ENCODE assay signal across 17 mouse cellular contexts in genomic region chr2:146293538-146293937, GRCm38 (mm10).
DNase-seq lines count a peak whose midpoint lies in the region; ATAC-seq and TF ChIP-seq lines count a peak whose summit lies in the region.
"Had no signal": no experiment of that assay in that cellular context is flagged by ENCODE, and none has a peak within 500 bp of the region (broad histone marks: within the 10 kb centered on the region; RNA-seq: fewer than 3 reads in every experiment).

No protein-coding gene starts in this region.

- no peaks in the 10 kb centered on the region for H3K27me3 ChIP-seq in intestine, embryonic 16.5 days (replicated peaks; ENCODE audit: control insufficient read depth, insufficient read depth, low read length)
- H3K27me3 ChIP-seq in intestine, postnatal 0 days (replicated peaks; ENCODE audit: control insufficient read depth, insufficient read depth, low read length): no peaks in the 10 kb centered on the region
- no peaks in the 10 kb centered on the region for H3K27me3 ChIP-seq in forebrain, embryonic 16.5 days (replicated peaks; ENCODE audit: control insufficient read depth, insufficient read depth, low read length)
- H3K27me3 ChIP-seq in hindbrain, embryonic 16.5 days (replicated peaks; ENCODE audit: control insufficient read depth, insufficient read depth, low read length): no peaks in the 10 kb centered on the region
- H3K27me3 ChIP-seq in neural tube, embryonic 15.5 days (replicated peaks): no peaks in the 10 kb centered on the region
- H3K27me3 ChIP-seq: embryonic facial prominence, embryonic 12.5 days had no signal

- TF ChIP-seq CTCF in intestine, postnatal 0 days (IDR thresholded peaks at IDR 0.05; ENCODE audit: low read depth): no peak

- no peak overlapping the region for H3K27ac ChIP-seq in intestine, embryonic 16.5 days (ENCODE audit: low read length)
- no peak overlapping the region for H3K27ac ChIP-seq in intestine, postnatal 0 days (ENCODE audit: low read depth, low read length)
- peak overlapping the region; percentile 9; the same call in 1 of the 2 replicates for H3K27ac ChIP-seq in forebrain, embryonic 16.5 days (ENCODE audit: low read length)
- H3K27ac ChIP-seq in hindbrain, embryonic 16.5 days (ENCODE audit: low read depth, low read length): no peak overlapping the region
- H3K27ac ChIP-seq in neural tube, embryonic 15.5 days (replicated peaks): peak overlapping the region; percentile 45; the same call in 1 of the 2 replicates
- H3K27ac ChIP-seq: embryonic facial prominence, embryonic 12.5 days; left cerebral cortex, adult 2 months had no signal

- no peaks in the 10 kb centered on the region for H3K9me3 ChIP-seq in intestine, embryonic 16.5 days (ENCODE audit: control insufficient read depth, low read length)
- H3K9me3 ChIP-seq in intestine, postnatal 0 days (ENCODE audit: control insufficient read depth): no peaks in the 10 kb centered on the region
- no peaks in the 10 kb centered on the region for H3K9me3 ChIP-seq in forebrain, embryonic 16.5 days (ENCODE audit: control insufficient read depth, low read length)
- H3K9me3 ChIP-seq in hindbrain, embryonic 16.5 days (ENCODE audit: control insufficient read depth, low read length): no peaks in the 10 kb centered on the region
- H3K9me3 ChIP-seq in neural tube, embryonic 15.5 days (replicated peaks): no peaks in the 10 kb centered on the region
- H3K9me3 ChIP-seq: embryonic facial prominence, embryonic 12.5 days had no signal

- H3K4me3 ChIP-seq in intestine, embryonic 16.5 days (ENCODE audit: low read length): no peak overlapping the region
- no peak overlapping the region for H3K4me3 ChIP-seq in intestine, postnatal 0 days (ENCODE audit: low read depth, low read length)
- no peak overlapping the region for H3K4me3 ChIP-seq in forebrain, embryonic 16.5 days (replicated peaks; ENCODE audit: low read length)
- H3K4me3 ChIP-seq in hindbrain, embryonic 16.5 days (ENCODE audit: low read length): no peak overlapping the region
- no peak overlapping the region for H3K4me3 ChIP-seq in neural tube, embryonic 15.5 days (replicated peaks)
- H3K4me3 ChIP-seq: embryonic facial prominence, embryonic 12.5 days; left cerebral cortex, adult 2 months had no signal

- ATAC-seq in intestine, embryonic 16.5 days: 0 out of 2 replicates have a peak, but pooled peaks have one; percentile 18
- no peak for ATAC-seq in intestine, postnatal 0 days
- no peak for ATAC-seq in forebrain, embryonic 16.5 days
- peak; percentile 25; the same call in 1 of the 2 replicates for ATAC-seq in hindbrain, embryonic 16.5 days
- peak; percentile 39; the same call in 1 of the 2 replicates for ATAC-seq in neural tube, embryonic 15.5 days (ENCODE audit: low FRiP score)
- ATAC-seq: liver, postnatal 0 days had no signal

- H3K36me3 ChIP-seq in intestine, embryonic 16.5 days (ENCODE audit: control insufficient read depth, insufficient read depth, low read length): no peaks in the 10 kb centered on the region
- H3K36me3 ChIP-seq in intestine, postnatal 0 days (ENCODE audit: control insufficient read depth, insufficient read depth): peaks cover 3% of the 10 kb centered on the region; the same call in 1 of the 2 replicates
- H3K36me3 ChIP-seq in forebrain, embryonic 16.5 days (ENCODE audit: control insufficient read depth, insufficient read depth): no peaks in the 10 kb centered on the region
- H3K36me3 ChIP-seq in hindbrain, embryonic 16.5 days (ENCODE audit: control insufficient read depth, insufficient read depth, low read length): no peaks in the 10 kb centered on the region
- H3K36me3 ChIP-seq in neural tube, embryonic 15.5 days: no peaks in the 10 kb centered on the region
- H3K36me3 ChIP-seq: embryonic facial prominence, embryonic 12.5 days had no signal

- WGBS in intestine, embryonic 16.5 days: 56% methylated on average over 9 of the region's 9 CpGs
- WGBS in intestine, postnatal 0 days: 68% methylated on average over 9 of the region's 9 CpGs
- 60% methylated on average over 9 of the region's 9 CpGs for WGBS in forebrain, embryonic 16.5 days
- WGBS in hindbrain, embryonic 16.5 days: 44% methylated on average over 9 of the region's 9 CpGs
- WGBS in neural tube, embryonic 15.5 days: 37% methylated on average over 9 of the region's 9 CpGs

- H3K9ac ChIP-seq in intestine, embryonic 16.5 days (ENCODE audit: low read depth, low read length): no peak overlapping the region
- H3K9ac ChIP-seq in intestine, postnatal 0 days (ENCODE audit: low read depth, low read length): no peak overlapping the region
- H3K9ac ChIP-seq in forebrain, embryonic 16.5 days (replicated peaks; ENCODE audit: low read depth, low read length): no peak overlapping the region
- no peak overlapping the region for H3K9ac ChIP-seq in hindbrain, embryonic 16.5 days (ENCODE audit: low read depth, low read length)
- H3K9ac ChIP-seq in neural tube, embryonic 15.5 days (replicated peaks): no peak overlapping the region
- H3K9ac ChIP-seq: embryonic facial prominence, embryonic 12.5 days; liver, postnatal 0 days had no signal

- DNase-seq in frontal cortex, postnatal 14 days (ENCODE audit: low spot score in 2 of 2): no peak
- DNase-seq in adrenal gland, adult 18-20 months (ENCODE audit: low spot score in 2 of 2): no peak
- DNase-seq: adrenal gland, adult 2 months; cerebellum, adult 9-11 months; kidney, adult 18-20 months; kidney, postnatal 10 days; left cerebral cortex, postnatal 4 days; liver, postnatal 0 days; lung, postnatal 10 days; thymus, postnatal 25 days had no signal

- 0 out of 2 replicates have a peak, but pooled peaks cover 4% of the 10 kb centered on the region for H3K4me1 ChIP-seq in intestine, embryonic 16.5 days (ENCODE audit: control insufficient read depth, insufficient read depth, low read length)
- H3K4me1 ChIP-seq in intestine, postnatal 0 days (replicated peaks; ENCODE audit: control insufficient read depth, insufficient read depth, low read length): no peaks in the 10 kb centered on the region
- H3K4me1 ChIP-seq in forebrain, embryonic 16.5 days (replicated peaks; ENCODE audit: control insufficient read depth, insufficient read depth, low read length): peaks cover 24% of the 10 kb centered on the region
- peaks cover 9% of the 10 kb centered on the region for H3K4me1 ChIP-seq in hindbrain, embryonic 16.5 days (ENCODE audit: control insufficient read depth, insufficient read depth, low read depth, low read length)
- H3K4me1 ChIP-seq in neural tube, embryonic 15.5 days: peaks cover 14% of the 10 kb centered on the region

- H3K4me2 ChIP-seq in intestine, embryonic 16.5 days (ENCODE audit: low read depth, low read length): no peak overlapping the region
- no peak overlapping the region for H3K4me2 ChIP-seq in intestine, postnatal 0 days (replicated peaks; ENCODE audit: low read depth)
- H3K4me2 ChIP-seq in forebrain, embryonic 16.5 days (ENCODE audit: low read length): no peak overlapping the region
- H3K4me2 ChIP-seq in hindbrain, embryonic 16.5 days (ENCODE audit: low read length): no peak overlapping the region
- H3K4me2 ChIP-seq in neural tube, embryonic 15.5 days: no peak overlapping the region
- H3K4me2 ChIP-seq: embryonic facial prominence, embryonic 12.5 days had no signal

Comparison
In these comparisons a context has a peak if more than half of its experiments do, and no peak if none do; other contexts are left out.
1. ATAC-seq: peak in intestine, embryonic 16.5 days (single experiment), hindbrain, embryonic 16.5 days (single experiment) and neural tube, embryonic 15.5 days (single experiment); none in intestine, postnatal 0 days (single experiment) and forebrain, embryonic 16.5 days (single experiment).
2. H3K27ac ChIP-seq: peak in forebrain, embryonic 16.5 days (single experiment) and neural tube, embryonic 15.5 days (single experiment); none in intestine, embryonic 16.5 days (single experiment), intestine, postnatal 0 days (single experiment) and hindbrain, embryonic 16.5 days (single experiment).